Mouse (Mus musculus): ENCODE data around the gene Smad3. TPM values are rescaled to one million over a fixed set of nuclear protein-coding genes. Genes with fewer than 3 reads are reported as not detected.

The Smad3 gene
- polyA plus RNA-seq, 1 experiment from 2014 or later, result 21.1 TPM

- peak; percentile 98 for DNase-seq (ENCODE audit: low spot score)
Observed at GRCm38 (mm10) chr9:63602043-63602939, 155.5 kb downstream of the Smad3 start, which contains the start of the genes Iqch and Aagab. Gene Iqch, minus strand, starts transcription at chr9:63602493. Gene Aagab, plus strand, starts transcription at chr9:63602660.

Other genes starting within 250 kb of the Smad3 start
- 1.4 and 1.9 TPM in 2 replicates for gene Iqch, start 155.5 kb downstream of the Smad3 start, polyA plus RNA-seq (2015; fragmentation: Nextera tagmentation; extraction: Ambion mirVana)
- 53.7 and 56.4 TPM in 2 replicates for gene Aagab, start 155.3 kb downstream of the Smad3 start, polyA plus RNA-seq (2015; fragmentation: Nextera tagmentation; extraction: Ambion mirVana)

Measured in thymus, postnatal 0 days (tissue).